Comparison of ENCODE assay signal across 23 mouse cellular contexts in the genomic region with DNA sequence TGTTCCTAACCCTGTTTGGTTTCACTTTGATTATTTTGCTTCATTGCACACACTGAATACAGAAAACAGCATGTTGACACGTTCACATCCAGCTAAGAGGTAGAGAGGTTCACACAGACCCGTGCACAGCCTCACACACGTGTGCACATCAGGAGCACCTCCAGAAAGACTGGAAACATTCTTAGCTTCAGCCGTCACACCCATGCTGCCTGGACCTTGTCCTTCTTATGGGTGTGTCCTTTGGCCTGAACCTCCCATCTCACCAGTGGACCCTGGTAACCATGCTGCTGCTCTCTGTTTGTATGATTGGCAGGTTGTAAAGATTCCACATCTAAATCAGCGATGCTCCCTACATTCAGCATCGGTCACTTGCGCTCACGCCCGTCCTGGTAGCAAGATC.
DNase-seq lines count a peak whose midpoint lies in the region; ATAC-seq and TF ChIP-seq lines count a peak whose summit lies in the region.
"Had no signal": no experiment of that assay in that cellular context is flagged by ENCODE, and none has a peak within 500 bp of the region (broad histone marks: within the 10 kb centered on the region; RNA-seq: fewer than 3 reads in every experiment).

No protein-coding gene starts in this region.

- no peak overlapping the region for H3K9ac ChIP-seq in forebrain, embryonic 12.5 days
- H3K9ac ChIP-seq in intestine, embryonic 16.5 days (ENCODE audit: low read depth, low read length): no peak overlapping the region
- no peak overlapping the region for H3K9ac ChIP-seq in stomach, postnatal 0 days (ENCODE audit: low read length)
- H3K9ac ChIP-seq: forebrain, embryonic 15.5 days; heart, embryonic 13.5 days; hindbrain, embryonic 14.5 days had no signal

- no peaks in the 10 kb centered on the region for H3K27me3 ChIP-seq in forebrain, embryonic 10.5 days (ENCODE audit: poor library complexity, severe bottlenecking)
- H3K27me3 ChIP-seq in forebrain, embryonic 12.5 days: peaks cover 3% of the 10 kb centered on the region; the same call in 1 of the 2 replicates
- no peaks in the 10 kb centered on the region for H3K27me3 ChIP-seq in intestine, embryonic 16.5 days (replicated peaks; ENCODE audit: control insufficient read depth, insufficient read depth, low read length)
- no peaks in the 10 kb centered on the region for H3K27me3 ChIP-seq in limb, embryonic 10.5 days (ENCODE audit: low read depth, poor library complexity, severe bottlenecking)
- no peaks in the 10 kb centered on the region for H3K27me3 ChIP-seq in stomach, postnatal 0 days (ENCODE audit: control insufficient read depth, insufficient read depth, low read length)
- H3K27me3 ChIP-seq: forebrain, embryonic 15.5 days; heart, embryonic 13.5 days had no signal

- peaks cover 53% of the 10 kb centered on the region for H3K4me1 ChIP-seq in forebrain, embryonic 10.5 days
- H3K4me1 ChIP-seq in forebrain, embryonic 12.5 days: 0 out of 2 replicates have a peak, but pooled peaks cover 6% of the 10 kb centered on the region
- H3K4me1 ChIP-seq in intestine, embryonic 16.5 days (ENCODE audit: control insufficient read depth, insufficient read depth, low read length): peaks cover 12% of the 10 kb centered on the region; the same call in 1 of the 2 replicates
- peaks cover 79% of the 10 kb centered on the region for H3K4me1 ChIP-seq in limb, embryonic 10.5 days
- no peaks in the 10 kb centered on the region; the same call in 1 of the 2 replicates for H3K4me1 ChIP-seq in stomach, postnatal 0 days (replicated peaks; ENCODE audit: control insufficient read depth, insufficient read depth)
- H3K4me1 ChIP-seq: forebrain, embryonic 15.5 days had no signal

- H3K4me3 ChIP-seq in forebrain, embryonic 10.5 days: no peak overlapping the region
- no peak overlapping the region for H3K4me3 ChIP-seq in forebrain, embryonic 12.5 days (replicated peaks)
- H3K4me3 ChIP-seq in intestine, embryonic 16.5 days (ENCODE audit: low read length): no peak overlapping the region
- H3K4me3 ChIP-seq in limb, embryonic 10.5 days: no peak overlapping the region
- H3K4me3 ChIP-seq in stomach, postnatal 0 days (ENCODE audit: low read depth, low read length): no peak overlapping the region
- no peak overlapping the region for H3K4me3 ChIP-seq in layer of hippocampus, adult 2 months
- H3K4me3 ChIP-seq: forebrain, embryonic 15.5 days; heart, adult 2 months; heart, embryonic 10.5 days; heart, embryonic 13.5 days had no signal

- no peaks in the 10 kb centered on the region for H3K36me3 ChIP-seq in forebrain, embryonic 10.5 days (replicated peaks)
- no peaks in the 10 kb centered on the region for H3K36me3 ChIP-seq in forebrain, embryonic 12.5 days (replicated peaks)
- no peaks in the 10 kb centered on the region for H3K36me3 ChIP-seq in intestine, embryonic 16.5 days (ENCODE audit: control insufficient read depth, insufficient read depth, low read length)
- H3K36me3 ChIP-seq in limb, embryonic 10.5 days: no peaks in the 10 kb centered on the region
- no peaks in the 10 kb centered on the region for H3K36me3 ChIP-seq in stomach, postnatal 0 days (ENCODE audit: control insufficient read depth, insufficient read depth, low read length)
- H3K36me3 ChIP-seq: forebrain, embryonic 15.5 days; heart, embryonic 10.5 days; heart, embryonic 13.5 days had no signal

- no peak for DNase-seq in forebrain, embryonic 10.5 days (ENCODE audit: extremely low spot score, low spot score)
- DNase-seq in limb, embryonic 10.5 days (ENCODE audit: low spot score): no peak
- DNase-seq in stomach, postnatal 0 days (ENCODE audit: low spot score): no peak
- no peak for DNase-seq in spleen, adult 18-20 months
- DNase-seq in frontal cortex, postnatal 36 days (ENCODE audit: low spot score in 2 of 2): no peak
- no peak for DNase-seq in layer of hippocampus, adult 2 months (ENCODE audit: low spot score in 2 of 2)
- DNase-seq: adrenal gland, postnatal 10 days; adrenal gland, postnatal 36 days; cerebellum, adult 18-20 months; cerebellum, adult 9-10 months; cerebellum, postnatal 14 days; gastrocnemius, postnatal 10 days; gastrocnemius, postnatal 36 days; heart, adult 2 months; heart, postnatal 14 days; heart, postnatal 4 days had no signal

- no peak for ATAC-seq in forebrain, embryonic 12.5 days (ENCODE audit: low FRiP score)
- ATAC-seq in intestine, embryonic 16.5 days: peak; percentile 94
- peak; percentile 35; the same call in 1 of the 2 replicates for ATAC-seq in stomach, postnatal 0 days (ENCODE audit: low FRiP score, low TSS enrichment)
- ATAC-seq: activated CD4-positive, CD25-positive, alpha-beta regulatory T cell, adult 4 months; forebrain, embryonic 15.5 days had no signal

- no peak for TF ChIP-seq CTCF in stomach, postnatal 0 days (IDR thresholded peaks at IDR 0.05; ENCODE audit: low read depth)
- no peak for TF ChIP-seq CTCF in layer of hippocampus, adult 2 months (conservative IDR thresholded peaks at IDR 0.05)

- no peak overlapping the region for H3K4me2 ChIP-seq in forebrain, embryonic 12.5 days
- H3K4me2 ChIP-seq in intestine, embryonic 16.5 days (ENCODE audit: low read depth, low read length): no peak overlapping the region
- H3K4me2 ChIP-seq in stomach, postnatal 0 days (replicated peaks; ENCODE audit: low read depth): no peak overlapping the region
- H3K4me2 ChIP-seq: forebrain, embryonic 15.5 days; heart, embryonic 13.5 days; hindbrain, embryonic 14.5 days had no signal

- WGBS in forebrain, embryonic 10.5 days: 77% methylated on average over 9 of the region's 9 CpGs
- 71% methylated on average over 9 of the region's 9 CpGs for WGBS in forebrain, embryonic 12.5 days
- WGBS in intestine, embryonic 16.5 days: 69% methylated on average over 9 of the region's 9 CpGs
- 91% methylated on average over 9 of the region's 9 CpGs for WGBS in limb, embryonic 10.5 days
- WGBS in stomach, postnatal 0 days: 79% methylated on average over 9 of the region's 9 CpGs

- peak overlapping the region; percentile 32; the same call in 1 of the 2 replicates for H3K27ac ChIP-seq in forebrain, embryonic 10.5 days
- H3K27ac ChIP-seq in forebrain, embryonic 12.5 days: no peak overlapping the region
- H3K27ac ChIP-seq in intestine, embryonic 16.5 days (ENCODE audit: low read length): no peak overlapping the region
- peak overlapping the region; percentile 77; the same call in 1 of the 2 replicates for H3K27ac ChIP-seq in limb, embryonic 10.5 days
- no peak overlapping the region for H3K27ac ChIP-seq in stomach, postnatal 0 days (replicated peaks)
- no peak overlapping the region for H3K27ac ChIP-seq in layer of hippocampus, adult 2 months
- H3K27ac ChIP-seq: forebrain, embryonic 15.5 days; heart, adult 2 months; heart, embryonic 10.5 days; heart, embryonic 13.5 days; hindbrain, embryonic 14.5 days had no signal

- no peaks in the 10 kb centered on the region for H3K9me3 ChIP-seq in forebrain, embryonic 10.5 days
- no peaks in the 10 kb centered on the region for H3K9me3 ChIP-seq in forebrain, embryonic 12.5 days
- H3K9me3 ChIP-seq in intestine, embryonic 16.5 days (ENCODE audit: control insufficient read depth, low read length): no peaks in the 10 kb centered on the region
- H3K9me3 ChIP-seq in limb, embryonic 10.5 days (replicated peaks): no peaks in the 10 kb centered on the region
- no peaks in the 10 kb centered on the region for H3K9me3 ChIP-seq in stomach, postnatal 0 days (ENCODE audit: control insufficient read depth, low read length)
- H3K9me3 ChIP-seq: forebrain, embryonic 15.5 days; heart, embryonic 10.5 days; heart, embryonic 13.5 days had no signal

- no peak for TF ChIP-seq EP300 in stomach, postnatal 0 days (optimal IDR thresholded peaks at IDR 0.05)

Comparison
In these comparisons a context has a peak if more than half of its experiments do, and no peak if none do; other contexts are left out.
1. H3K27ac ChIP-seq: peak in forebrain, embryonic 10.5 days (single experiment) and limb, embryonic 10.5 days (single experiment); none in forebrain, embryonic 12.5 days (single experiment), intestine, embryonic 16.5 days (single experiment), stomach, postnatal 0 days (single experiment) and layer of hippocampus, adult 2 months (single experiment).